Mouse (Mus musculus) bone marrow macrophage, adult 2 months (primary cell): ENCODE results near the gene Gpr61.

ENCODE experiments used
- CTCF ChIP-seq: IDR thresholded peaks from 2 replicates; pipeline ENCODE4 v1.5.1; 2012; ENCODE audit warnings: low read depth, mild to moderate bottlenecking, low read length, moderate library complexity
- POLR2A ChIP-seq: IDR thresholded peaks from 2 replicates; pipeline ENCODE4 v1.6.1; 2012; ENCODE audit warnings: mild to moderate bottlenecking, low read depth, low read length, borderline replicate concordance

GRCm38 (mm10) chr3:108193686-108194085 lies 39.0 kb upstream of the Gpr61 start:
- TF ChIP-seq CTCF (no peak), POLR2A (no peak)
